Mouse (Mus musculus) midbrain, embryonic 10.5 days (tissue): ENCODE data around the gene Methig1. TPM values are rescaled to one million over a fixed set of nuclear protein-coding genes. Genes with fewer than 3 reads are reported as not detected.

ENCODE experiments used
- DNase-seq: peaks from one replicate; pipeline ENCODE4 v3.0.0-alpha.2; 2017; ENCODE audit warnings: low spot score
- H3K27ac ChIP-seq: fragments of 300-500 bp; sonication (generic); replicated peaks from 2 replicates; pipeline ENCODE4 v1.5.1; 2016; ENCODE audit warnings: mild to moderate bottlenecking
- H3K27me3 ChIP-seq: fragments of 300-500 bp; sonication (generic); 2 replicates; pipeline ENCODE4 v1.6.1; 2016; ENCODE audit warnings: low read depth, mild to moderate bottlenecking; ENCODE audit not compliant: poor library complexity, severe bottlenecking
- H3K36me3 ChIP-seq: fragments of 300-500 bp; sonication (generic); 2 replicates; pipeline ENCODE4 v1.6.1; 2016; ENCODE audit warnings: mild to moderate bottlenecking, moderate library complexity
- H3K4me1 ChIP-seq: fragments of 300-500 bp; sonication (generic); 2 replicates; pipeline ENCODE4 v1.6.1; 2016
- H3K4me3 ChIP-seq: fragments of 300-500 bp; sonication (generic); 2 replicates; pipeline ENCODE4 v1.5.1; 2016; ENCODE audit warnings: mild to moderate bottlenecking, moderate library complexity
- H3K9me3 ChIP-seq: fragments of 300-500 bp; sonication (generic); replicated peaks from 2 replicates; pipeline ENCODE4 v1.6.1; 2016; ENCODE audit warnings: mild to moderate bottlenecking
- WGBS: fragments of 180-500 bp; shearing (Covaris S2); methylation state at CpG from one replicate; pipeline ENCODE4 v1.1.7; 2016; 5-methylcytosine and 5-hydroxymethylcytosine counted together
- polyA plus RNA-seq: library from polyadenylated mRNA; unstranded; fragments of >200 nt; fragmentation: Nextera tagmentation; extraction: Ambion mirVana; gene quantifications from 2 replicates; pipeline ENCODE4 v1.2.1, GENCODE M21; 2016

Gene Methig1
- polyA plus RNA-seq, 1 experiment from 2014 or later, result not detected

DNA sequence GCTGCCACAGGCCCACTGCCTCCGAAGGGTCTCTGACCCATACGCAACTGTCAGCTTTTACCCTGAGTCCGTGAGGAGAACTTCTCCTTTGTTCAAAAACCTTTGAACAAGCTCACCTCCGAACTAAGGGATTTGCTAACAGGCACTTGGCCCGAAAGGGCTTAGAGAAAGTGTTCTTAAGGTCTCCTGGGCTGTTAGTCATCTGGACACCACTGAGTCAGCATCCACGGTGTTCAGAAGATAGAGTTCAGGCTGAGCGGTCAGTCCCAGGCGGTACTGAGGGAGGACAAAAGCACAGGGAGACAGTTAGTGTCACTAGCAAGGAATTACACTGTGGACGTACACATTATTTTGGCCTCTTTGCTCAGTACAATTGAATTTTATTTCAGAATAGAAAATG lies 35.9 kb downstream of the Methig1 start:
- Histone ChIP-seq H3K36me3 (peaks cover 14% of the 10 kb centered on the region), H3K4me1 (peaks cover 12% of the 10 kb centered on the region), H3K9me3 (no peaks in the 10 kb centered on the region), H3K27ac (no peak overlapping the region), H3K27me3 (no peaks in the 10 kb centered on the region), H3K4me3 (no peak overlapping the region)
- no peak for DNase-seq
- WGBS, result 70% methylated on average over 9 of the region's 9 CpGs

DNA sequence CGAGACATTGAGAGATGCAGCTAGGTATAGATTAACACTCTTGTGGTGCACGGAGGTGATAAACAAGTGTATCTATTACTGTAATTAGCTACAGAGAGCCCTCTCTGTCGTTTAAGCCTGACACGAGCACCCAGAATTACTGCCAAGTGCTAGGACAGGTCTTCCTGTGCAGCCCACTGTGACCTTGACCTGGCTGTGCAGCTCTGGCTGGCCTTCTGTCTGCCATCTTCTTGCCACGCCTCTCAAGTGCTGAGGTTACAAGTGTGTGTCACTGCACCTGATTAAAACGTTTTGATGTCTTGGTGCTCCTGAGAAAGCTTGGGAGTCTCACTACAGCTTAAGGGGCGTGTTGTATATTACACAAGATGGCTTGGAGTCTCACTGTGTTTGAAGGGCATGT lies 38.1 kb downstream of the Methig1 start:
- Histone ChIP-seq H3K27me3 (no peaks in the 10 kb centered on the region), H3K4me3 (no peak overlapping the region), H3K27ac (no peak overlapping the region), H3K9me3 (no peaks in the 10 kb centered on the region), H3K4me1 (peaks cover 11% of the 10 kb centered on the region), H3K36me3 (peaks cover 36% of the 10 kb centered on the region)
- 84% methylated on average over 7 of the region's 7 CpGs for whole genome bisulfite sequencing
- DNase-seq, result no peak

DNA sequence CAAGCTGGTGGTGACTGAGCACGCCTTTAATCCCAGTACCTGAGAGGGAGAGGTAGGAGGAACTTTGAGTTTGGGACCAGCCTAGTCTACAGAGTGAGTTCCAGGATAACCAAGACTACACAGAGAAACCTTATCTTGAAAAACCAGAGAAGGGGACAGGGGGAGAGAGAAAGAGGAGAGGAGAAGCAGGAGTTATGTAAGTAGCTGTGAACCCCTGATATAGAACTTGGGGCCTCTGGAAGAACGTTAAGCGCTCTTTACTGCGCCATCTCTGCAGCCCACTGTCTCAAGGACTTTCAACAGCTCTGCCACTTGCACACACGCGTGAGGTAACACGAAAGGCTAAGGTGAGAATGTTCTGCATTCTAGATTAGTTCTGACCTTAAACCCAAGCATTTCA lies 38.6 kb downstream of the Methig1 start:
- H3K27ac ChIP-seq, result no peak overlapping the region
- WGBS, result 96% methylated on average over 7 of the region's 7 CpGs
- DNase-seq, result no peak
- H3K4me1 ChIP-seq, result peaks cover 11% of the 10 kb centered on the region
- no peak overlapping the region for H3K4me3 ChIP-seq
- H3K27me3 ChIP-seq, result no peaks in the 10 kb centered on the region
- peaks cover 41% of the 10 kb centered on the region for H3K36me3 ChIP-seq
- no peaks in the 10 kb centered on the region for H3K9me3 ChIP-seq

DNA sequence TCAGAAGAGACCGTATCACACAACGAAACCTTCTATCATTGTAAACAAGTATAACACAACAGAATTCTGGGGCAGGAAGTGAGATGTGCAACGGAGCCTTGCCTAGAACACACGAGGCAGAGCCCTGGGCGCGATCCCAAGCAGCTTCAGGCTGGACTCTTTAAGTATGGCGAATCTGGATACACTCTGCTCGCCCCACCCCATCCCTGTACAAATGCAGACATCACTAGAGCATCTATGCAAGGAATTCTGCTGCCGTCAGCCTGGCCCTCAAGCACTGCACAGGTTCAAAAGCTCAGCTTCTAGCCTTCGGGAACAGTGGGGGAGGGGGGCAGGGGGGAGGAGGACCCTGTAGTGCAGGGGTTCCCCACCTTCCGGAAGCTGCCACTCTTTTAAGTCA lies 40.1 kb downstream of the Methig1 start:
- Histone ChIP-seq H3K27me3 (no peaks in the 10 kb centered on the region), H3K4me3 (no peak overlapping the region), H3K36me3 (peaks cover 55% of the 10 kb centered on the region), H3K9me3 (no peaks in the 10 kb centered on the region), H3K27ac (no peak overlapping the region), H3K4me1 (peaks cover 11% of the 10 kb centered on the region)
- no peak for DNase-seq
- 89% methylated on average over 11 of the region's 11 CpGs for WGBS

DNA sequence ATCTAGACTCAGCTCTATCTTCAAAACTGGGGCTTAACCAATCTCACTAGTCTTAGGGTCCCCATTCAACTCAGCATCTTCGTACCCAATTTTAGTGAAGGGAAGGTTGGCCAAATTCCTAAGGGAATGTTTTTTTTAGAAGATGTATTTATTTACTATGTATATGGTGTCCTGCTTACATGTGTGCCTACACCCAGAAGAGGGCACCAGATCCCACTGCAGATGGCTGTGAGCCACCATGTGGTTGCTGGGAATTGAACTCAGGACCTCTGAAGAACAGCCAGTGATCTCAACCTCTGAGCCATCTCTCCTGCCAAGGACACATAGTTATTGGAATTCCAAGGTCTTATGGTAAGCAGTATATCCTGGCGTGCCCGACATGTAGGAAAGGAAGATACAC lies 42.6 kb downstream of the Methig1 start:
- 96% methylated on average over 3 of the region's 3 CpGs for WGBS
- Histone ChIP-seq H3K9me3 (no peaks in the 10 kb centered on the region), H3K27me3 (no peaks in the 10 kb centered on the region), H3K36me3 (peaks cover 81% of the 10 kb centered on the region), H3K4me1 (no peaks in the 10 kb centered on the region), H3K27ac (no peak overlapping the region), H3K4me3 (no peak overlapping the region)
- DNase-seq, result no peak

DNA sequence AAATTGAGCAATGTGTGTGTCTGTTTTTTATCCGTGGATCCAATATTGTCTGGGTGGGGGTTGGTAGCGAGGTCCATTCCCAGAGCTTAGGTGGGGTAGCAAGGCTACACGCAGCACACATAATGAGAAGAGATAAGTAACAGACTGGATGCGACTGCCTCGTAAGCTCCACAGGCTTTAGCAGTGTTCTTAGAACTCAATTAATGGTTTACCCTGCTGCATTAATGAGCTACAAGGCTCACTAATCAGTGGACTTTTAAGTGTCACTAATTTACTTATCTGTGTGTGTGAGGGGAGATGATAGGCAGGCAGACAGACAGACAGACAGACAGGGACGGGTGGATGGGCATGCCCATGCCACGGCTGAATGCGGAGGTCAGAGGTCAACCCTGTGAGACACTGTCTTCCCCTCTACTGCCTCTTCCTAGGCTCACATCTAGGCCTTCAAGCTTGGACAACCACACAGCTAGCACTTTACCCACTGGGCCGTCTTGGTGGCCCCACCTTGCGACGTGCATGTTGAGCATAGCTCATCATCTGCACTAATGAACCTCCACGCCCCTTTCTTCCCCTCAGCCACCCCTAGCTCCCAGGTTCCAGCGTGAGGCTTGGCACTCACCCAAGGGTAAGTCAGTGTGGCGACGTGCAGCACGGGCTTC lies 47.8 kb downstream of the Methig1 start:
- 89% methylated on average over 16 of the region's 16 CpGs for WGBS
- Histone ChIP-seq H3K9me3 (no peaks in the 10 kb centered on the region), H3K27ac (no peak overlapping the region), H3K36me3 (peaks cover 100% of the 10 kb centered on the region), H3K27me3 (no peaks in the 10 kb centered on the region), H3K4me1 (no peaks in the 10 kb centered on the region), H3K4me3 (no peak overlapping the region)
- no peak for DNase-seq

DNA sequence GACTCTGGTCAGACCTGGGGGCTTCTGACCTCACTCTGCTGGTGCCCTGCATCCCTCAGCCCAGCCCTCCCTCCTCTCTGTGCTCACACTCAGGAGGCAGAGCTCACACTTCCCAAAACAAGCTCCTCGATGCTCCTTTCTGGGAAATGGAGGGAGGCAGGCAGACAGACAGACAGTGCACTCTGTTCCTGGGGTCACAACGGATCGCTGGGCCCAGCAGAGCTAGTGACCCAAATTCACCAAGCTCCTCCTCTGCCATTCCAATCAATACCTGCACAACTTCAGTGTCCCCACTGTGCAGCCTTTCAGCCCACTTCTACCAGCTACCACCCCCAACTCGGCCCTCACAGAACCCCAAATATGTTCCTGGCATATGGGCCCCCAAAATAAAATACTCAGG lies 48.9 kb downstream of the Methig1 start:
- Histone ChIP-seq H3K9me3 (no peaks in the 10 kb centered on the region), H3K27me3 (no peaks in the 10 kb centered on the region), H3K4me1 (no peaks in the 10 kb centered on the region), H3K4me3 (no peak overlapping the region), H3K36me3 (peaks cover 100% of the 10 kb centered on the region), H3K27ac (no peak overlapping the region)
- no peak for DNase-seq
- WGBS, result 95% methylated on average over 4 of the region's 4 CpGs

DNA sequence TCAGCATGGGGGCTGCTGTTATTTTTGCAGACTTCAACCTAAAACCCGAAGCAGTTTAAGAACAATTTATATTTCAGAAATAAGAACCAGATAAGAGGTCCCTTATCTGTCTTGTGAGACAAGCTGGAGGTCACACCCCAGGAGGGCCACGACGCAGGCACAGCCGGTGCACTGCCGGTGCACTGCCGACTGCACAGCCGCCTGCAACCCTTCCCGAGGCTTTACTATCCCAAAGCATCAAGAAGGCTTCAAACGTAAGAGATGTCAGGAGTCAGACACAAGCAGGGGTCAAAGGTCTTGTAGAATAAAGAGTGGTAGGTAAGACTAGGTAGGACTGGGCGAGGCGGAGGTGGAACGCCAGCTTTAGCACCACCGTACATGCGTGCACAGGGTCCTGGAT lies 49.4 kb downstream of the Methig1 start:
- H3K27me3 ChIP-seq, result no peaks in the 10 kb centered on the region
- WGBS, result 91% methylated on average over 14 of the region's 14 CpGs
- H3K4me1 ChIP-seq, result no peaks in the 10 kb centered on the region
- no peak for DNase-seq
- H3K27ac ChIP-seq, result no peak overlapping the region
- peaks cover 100% of the 10 kb centered on the region for H3K36me3 ChIP-seq
- no peaks in the 10 kb centered on the region for H3K9me3 ChIP-seq
- no peak overlapping the region for H3K4me3 ChIP-seq

DNA sequence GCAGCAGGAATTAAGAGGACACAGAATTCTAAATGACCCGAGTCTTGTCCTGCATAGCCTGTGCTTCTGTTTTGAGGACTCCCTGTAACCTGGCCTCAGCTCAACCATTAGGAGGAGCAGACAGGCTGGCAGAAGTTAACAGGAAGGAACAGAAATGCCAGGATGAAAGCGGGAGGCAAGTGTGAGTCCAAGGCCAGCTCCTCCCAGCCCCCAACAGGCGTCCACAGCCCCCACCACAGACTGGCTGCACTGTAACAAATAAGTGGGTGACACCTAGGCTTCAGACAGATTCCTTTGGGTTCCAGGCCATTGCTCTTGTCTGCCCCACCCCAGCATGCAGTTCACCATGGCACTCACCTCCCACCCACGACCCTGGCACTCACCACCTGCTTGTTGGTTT lies 49.8 kb downstream of the Methig1 start:
- WGBS, result 84% methylated on average over 4 of the region's 4 CpGs
- Histone ChIP-seq H3K27ac (no peak overlapping the region), H3K4me3 (no peak overlapping the region), H3K27me3 (no peaks in the 10 kb centered on the region), H3K9me3 (no peaks in the 10 kb centered on the region), H3K36me3 (peaks cover 100% of the 10 kb centered on the region), H3K4me1 (no peaks in the 10 kb centered on the region)
- DNase-seq, result no peak

DNA sequence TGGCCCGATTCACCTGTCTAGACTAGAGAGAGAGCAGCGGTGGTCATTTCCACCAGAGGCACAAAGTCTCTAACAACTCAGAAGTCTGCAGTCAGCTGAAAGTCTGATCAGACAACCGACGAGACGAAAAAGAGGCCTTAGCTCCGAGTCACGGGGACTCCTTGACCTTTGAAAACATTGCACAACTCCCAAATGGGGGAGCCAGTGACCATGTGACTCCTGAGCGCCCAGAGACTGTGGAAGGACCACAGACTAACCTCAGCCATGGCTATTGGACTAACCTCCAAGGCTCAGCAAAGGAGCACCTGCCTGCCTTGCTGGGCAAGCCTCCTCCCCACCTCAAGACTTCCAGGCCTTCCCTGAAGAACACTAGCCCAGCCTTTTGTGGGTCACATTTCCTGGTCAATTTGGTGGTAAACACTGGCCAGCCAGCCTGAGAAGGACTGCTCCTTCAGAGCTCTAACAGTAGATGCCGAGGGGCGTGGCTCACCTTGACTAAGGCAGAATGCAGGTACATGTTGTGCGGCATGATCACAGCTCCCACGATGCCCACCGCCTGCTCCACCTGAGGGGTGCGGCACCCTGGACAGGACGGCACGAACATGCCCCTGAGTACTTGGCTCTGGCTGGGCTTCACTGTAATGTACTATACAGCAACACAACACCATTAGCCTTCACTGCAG lies 50.5 kb downstream of the Methig1 start:
- WGBS, result 94% methylated on average over 16 of the region's 16 CpGs
- no peaks in the 10 kb centered on the region for H3K27me3 ChIP-seq
- H3K4me1 ChIP-seq, result no peaks in the 10 kb centered on the region
- no peak overlapping the region for H3K27ac ChIP-seq
- H3K4me3 ChIP-seq, result no peak overlapping the region
- no peaks in the 10 kb centered on the region for H3K9me3 ChIP-seq
- DNase-seq, result no peak
- peaks cover 100% of the 10 kb centered on the region for H3K36me3 ChIP-seq

DNA sequence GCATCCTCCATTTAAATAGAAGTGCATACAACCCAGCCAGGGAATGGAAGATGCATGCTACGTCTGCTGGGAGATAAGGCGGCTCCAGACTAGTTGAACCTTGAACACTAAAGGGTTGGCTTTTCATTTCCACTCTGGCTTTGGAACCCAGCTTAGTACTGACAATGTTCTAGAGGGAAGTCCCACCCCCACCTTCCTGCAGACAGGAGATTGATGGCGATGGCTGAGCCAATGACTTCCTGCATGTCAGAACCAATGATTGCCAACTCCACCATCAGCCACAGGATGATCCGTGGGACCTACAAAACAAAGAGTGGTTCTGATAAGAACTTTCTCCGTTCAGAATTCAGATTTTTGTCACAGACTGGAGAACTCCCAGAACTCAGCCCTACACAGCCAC lies 53.1 kb downstream of the Methig1 start:
- no peak for DNase-seq
- no peaks in the 10 kb centered on the region for H3K4me1 ChIP-seq
- H3K9me3 ChIP-seq, result no peaks in the 10 kb centered on the region
- peaks cover 100% of the 10 kb centered on the region for H3K36me3 ChIP-seq
- no peak overlapping the region for H3K4me3 ChIP-seq
- H3K27me3 ChIP-seq, result no peaks in the 10 kb centered on the region
- 88% methylated on average over 5 of the region's 5 CpGs for WGBS
- H3K27ac ChIP-seq, result no peak overlapping the region

DNA sequence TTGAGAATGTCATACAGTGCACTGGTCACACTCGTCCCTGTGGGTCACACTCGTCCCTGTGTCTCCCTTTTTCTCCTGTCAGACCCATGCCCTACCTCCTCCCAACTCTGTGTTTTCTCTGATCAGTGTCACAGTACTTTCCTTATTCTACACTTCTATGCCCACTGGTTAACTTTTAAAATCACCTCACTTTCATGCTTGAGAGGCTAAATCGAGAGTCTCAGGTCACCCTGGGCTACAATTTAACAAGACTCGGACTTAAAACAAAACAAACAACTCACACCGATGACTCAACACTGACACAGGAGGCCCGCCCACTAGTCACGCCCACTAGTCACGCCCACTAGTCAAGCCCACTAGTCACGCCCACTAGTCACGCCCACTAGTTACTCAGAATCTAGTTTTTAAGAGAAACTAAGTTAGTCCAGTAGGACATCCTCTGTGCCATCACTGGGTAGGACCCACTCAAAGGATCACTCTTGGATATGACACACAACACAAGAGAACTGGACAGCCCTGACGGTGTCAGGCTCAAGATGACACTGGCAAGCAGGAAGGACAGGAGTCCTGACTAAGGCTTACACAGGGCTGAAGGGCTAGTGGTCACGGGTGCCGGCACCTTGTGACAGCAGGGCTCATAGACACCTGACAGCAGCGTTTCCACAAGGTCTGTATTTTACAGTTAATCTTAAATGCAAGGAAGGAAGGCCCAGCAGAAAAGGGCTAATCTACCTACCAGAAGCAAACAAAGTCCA lies 58.1 kb downstream of the Methig1 start:
- Histone ChIP-seq H3K36me3 (peaks cover 60% of the 10 kb centered on the region), H3K4me1 (no peaks in the 10 kb centered on the region), H3K27ac (no peak overlapping the region), H3K9me3 (no peaks in the 10 kb centered on the region), H3K27me3 (no peaks in the 10 kb centered on the region), H3K4me3 (no peak overlapping the region)
- DNase-seq, result no peak
- 61% methylated on average over 14 of the region's 14 CpGs for WGBS

DNA sequence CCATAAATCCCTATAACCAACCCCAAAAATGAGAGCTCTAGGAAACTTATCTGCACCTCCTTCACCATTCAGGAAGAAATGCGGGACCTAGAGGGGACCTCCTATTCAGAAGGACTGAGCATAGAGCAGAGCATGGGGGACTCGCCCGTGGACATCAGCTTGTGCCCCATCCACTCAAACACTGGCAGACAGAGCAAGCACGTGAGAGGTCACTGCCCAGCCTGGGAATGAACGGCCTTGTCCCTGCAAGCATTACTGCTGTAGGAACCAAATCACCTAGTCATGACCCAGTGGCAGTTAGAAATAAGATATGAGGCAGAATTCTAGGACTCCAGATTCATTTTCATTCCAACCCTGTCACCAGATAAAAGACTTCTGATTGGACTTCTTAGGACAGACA lies 58.8 kb downstream of the Methig1 start:
- H3K4me1 ChIP-seq, result no peaks in the 10 kb centered on the region
- H3K9me3 ChIP-seq, result no peaks in the 10 kb centered on the region
- H3K27ac ChIP-seq, result no peak overlapping the region
- no peaks in the 10 kb centered on the region for H3K27me3 ChIP-seq
- H3K4me3 ChIP-seq, result no peak overlapping the region
- WGBS, result 87% methylated on average over 5 of the region's 5 CpGs
- peaks cover 54% of the 10 kb centered on the region for H3K36me3 ChIP-seq
- no peak for DNase-seq
